Mouse (Mus musculus) splenic B cell, adult 2 months (primary cell): Measurements from ENCODE around the gene Raet1e.
"Not testable (repeated sequence)": the region's sequence is repeated elsewhere in the genome, so short reads cannot be mapped to it uniquely, and the experiment has no call there.

Experiments
- DNase-seq: peaks from one replicate; pipeline ENCODE4 v3.0.0-alpha.2; 2011; ENCODE audit warnings: low read depth, low spot score
- H3K27me3 ChIP-seq: 2 replicates; pipeline ENCODE4 v1.6.1; 2012; ENCODE audit warnings: mild to moderate bottlenecking, low read length, moderate library complexity, mixed read lengths; ENCODE audit not compliant: control insufficient read depth, poor library complexity, insufficient read depth, severe bottlenecking
- H3K36me3 ChIP-seq: 2 replicates; pipeline ENCODE4 v1.6.1; 2012; ENCODE audit warnings: mild to moderate bottlenecking, low read length, moderate library complexity, mixed read lengths; ENCODE audit not compliant: control insufficient read depth, poor library complexity, insufficient read depth, severe bottlenecking

Gene Raet1e

DNA sequence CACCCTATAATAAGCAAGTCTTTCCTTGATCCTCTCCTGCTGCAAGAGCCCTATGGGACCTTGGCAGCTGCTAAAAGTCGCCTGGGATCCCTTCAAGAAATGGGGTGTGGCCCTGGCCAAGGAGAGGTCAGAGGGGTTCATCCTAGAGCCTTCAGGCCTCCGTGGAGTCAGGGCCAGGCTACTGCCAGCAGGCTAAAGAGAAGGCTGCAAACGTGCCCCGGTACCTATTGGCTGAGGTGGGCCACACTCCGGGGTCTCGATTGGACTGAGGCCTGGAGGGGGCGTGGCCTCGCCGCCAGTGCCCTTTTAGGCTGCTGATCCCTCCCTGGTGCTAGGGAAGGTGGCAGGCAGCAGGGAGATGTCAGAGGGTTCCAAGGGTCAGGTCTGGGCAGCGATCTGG is 32.7 kb downstream of the Raet1e start:
- not testable (repeated sequence) for H3K36me3 ChIP-seq, H3K27me3 ChIP-seq, DNase-seq

DNA sequence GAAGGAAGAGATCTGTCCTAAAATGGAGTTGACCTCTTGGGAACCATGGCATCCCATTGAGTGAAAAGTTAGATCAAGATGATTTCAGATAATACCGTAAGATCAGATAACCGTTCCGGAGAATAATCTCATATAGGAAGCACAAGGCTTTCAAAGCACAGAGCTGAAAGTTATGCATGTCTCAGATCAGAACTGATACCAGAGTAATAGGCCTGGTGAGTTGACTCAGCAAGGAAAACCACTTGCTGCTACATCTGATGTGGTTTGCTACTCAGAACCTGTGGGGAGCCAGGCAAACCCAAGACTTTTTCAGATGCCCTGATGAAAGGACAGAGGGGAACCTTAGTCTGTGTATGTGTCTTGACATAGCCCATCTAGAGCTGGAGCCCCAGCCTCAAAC is 43.0 kb downstream of the Raet1e start:
- not testable (repeated sequence) for DNase-seq, H3K36me3 ChIP-seq, H3K27me3 ChIP-seq

- DNase-seq: not testable (repeated sequence)
Observed at GRCm38 (mm10) chr10:22202784-22203583, 44.6 kb downstream of the Raet1e start.

GRCm38 (mm10) chr10:22206443-22206842 is 48.1 kb downstream of the Raet1e start:
- not testable (repeated sequence) for H3K27me3 ChIP-seq, DNase-seq, H3K36me3 ChIP-seq

More at GRCm38 (mm10) chr10:22202784-22203583, 44.6 kb downstream of the Raet1e start:
- not testable (repeated sequence) for H3K27me3 ChIP-seq, H3K36me3 ChIP-seq

DNA sequence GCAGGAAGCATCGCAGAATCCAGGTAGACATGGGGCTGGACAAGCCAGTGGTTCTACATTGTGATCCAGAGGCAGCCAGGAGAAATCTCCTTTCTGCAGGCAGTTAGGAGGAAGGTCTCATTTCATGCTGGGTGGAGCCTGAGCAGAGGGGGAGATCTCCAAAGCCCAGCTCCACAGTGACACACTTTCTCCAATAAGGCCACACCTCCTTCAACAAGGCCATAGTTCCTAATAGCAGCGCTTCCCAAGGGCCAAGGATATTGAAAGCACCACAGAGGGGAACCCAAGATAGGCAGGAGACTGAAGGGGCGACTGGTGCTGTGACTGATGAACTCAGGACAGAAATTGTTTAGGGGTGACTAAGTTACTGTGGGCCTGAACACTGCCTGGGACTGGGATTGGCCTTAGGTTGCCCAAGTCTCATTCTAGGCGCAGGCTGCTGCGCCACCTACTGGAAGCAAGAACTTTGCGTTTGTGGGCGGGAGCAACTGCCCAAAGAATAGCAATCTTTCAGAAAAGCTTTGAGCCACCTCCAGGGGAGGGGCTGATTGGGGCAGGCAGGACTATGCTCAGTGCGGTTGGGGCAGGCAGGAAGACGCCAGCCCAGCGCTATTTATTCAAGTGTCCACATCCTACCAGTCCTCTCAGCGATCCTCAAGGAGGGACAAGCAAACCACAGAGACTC is 53.8 kb downstream of the Raet1e start:
- H3K27me3 ChIP-seq, H3K36me3 ChIP-seq: not testable (repeated sequence)
- DNase-seq: peak; percentile 38

DNA sequence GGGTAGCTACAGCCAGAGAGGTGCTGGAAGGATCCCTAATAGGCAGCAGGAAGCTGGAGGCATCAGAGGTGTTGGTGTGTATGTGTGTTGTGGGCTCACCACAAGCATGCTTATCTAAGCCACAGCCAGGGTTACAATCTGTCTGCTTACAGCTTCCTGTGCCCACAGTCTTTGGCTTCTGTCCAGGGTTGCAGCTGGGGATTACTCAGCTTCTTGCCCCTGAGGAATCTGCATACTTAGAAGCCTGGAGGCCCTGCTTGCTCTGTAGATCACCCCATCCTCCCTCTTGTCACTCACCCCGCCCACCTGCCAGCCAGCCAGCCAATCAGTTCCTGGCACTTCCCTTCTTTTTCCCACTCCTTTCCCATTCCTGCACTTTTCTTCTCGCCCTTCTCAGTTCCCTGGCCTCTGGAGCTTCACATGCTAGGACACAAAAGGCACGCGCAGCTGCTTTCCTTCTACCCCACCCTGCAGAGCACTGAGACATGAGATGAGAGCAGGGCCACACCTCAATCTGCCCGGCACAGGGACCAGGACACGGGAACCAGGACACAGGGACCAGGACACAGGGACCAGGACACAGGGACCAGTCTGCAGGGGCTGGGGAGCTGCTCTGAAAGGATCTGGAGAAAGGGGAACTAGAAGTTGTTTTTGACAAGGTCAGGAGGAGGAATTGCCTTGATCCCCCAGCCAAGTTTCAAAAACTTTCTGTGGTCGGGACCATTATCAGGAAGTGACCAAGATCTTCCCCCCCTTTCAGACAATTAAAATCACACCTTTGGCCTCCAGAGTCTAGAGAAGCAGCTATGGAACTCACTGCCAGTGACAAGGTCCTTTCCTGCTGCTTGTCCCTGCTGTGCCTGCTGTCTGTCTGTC is 65.3 kb downstream of the Raet1e start:
- not testable (repeated sequence) for H3K36me3 ChIP-seq, H3K27me3 ChIP-seq, DNase-seq

DNA sequence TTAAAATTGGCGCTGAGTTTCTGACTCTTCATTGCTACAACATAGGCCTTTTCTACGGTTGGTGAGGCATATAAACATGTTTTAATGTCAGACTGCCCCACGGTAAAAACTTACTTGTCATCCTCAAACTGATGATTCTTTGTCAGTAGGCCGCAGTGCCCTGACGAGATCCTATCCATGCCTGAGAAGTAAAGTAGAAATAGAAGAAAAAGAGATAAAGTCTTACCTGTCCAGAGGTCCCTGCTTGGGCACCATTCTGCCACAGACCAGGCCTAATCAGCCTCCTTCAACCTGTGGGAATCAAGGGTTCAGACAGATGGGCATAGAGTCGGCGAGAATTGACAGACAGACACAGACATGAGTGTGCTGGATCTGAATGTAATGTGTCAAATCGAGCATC is 106.7 kb downstream of the Raet1e start:
- no peak for DNase-seq
- peaks cover 9% of the 10 kb centered on the region; the same call in 1 of the 2 replicates for H3K36me3 ChIP-seq

GRCm38 (mm10) chr10:22270879-22271786 is 112.8 kb downstream of the Raet1e start:
- H3K27me3 ChIP-seq, H3K36me3 ChIP-seq: not testable (repeated sequence)
- DNase-seq: peak; percentile 67

More for the DNA sequence above, 106.7 kb downstream of the Raet1e start:
- H3K27me3 ChIP-seq: no peaks in the 10 kb centered on the region

DNA sequence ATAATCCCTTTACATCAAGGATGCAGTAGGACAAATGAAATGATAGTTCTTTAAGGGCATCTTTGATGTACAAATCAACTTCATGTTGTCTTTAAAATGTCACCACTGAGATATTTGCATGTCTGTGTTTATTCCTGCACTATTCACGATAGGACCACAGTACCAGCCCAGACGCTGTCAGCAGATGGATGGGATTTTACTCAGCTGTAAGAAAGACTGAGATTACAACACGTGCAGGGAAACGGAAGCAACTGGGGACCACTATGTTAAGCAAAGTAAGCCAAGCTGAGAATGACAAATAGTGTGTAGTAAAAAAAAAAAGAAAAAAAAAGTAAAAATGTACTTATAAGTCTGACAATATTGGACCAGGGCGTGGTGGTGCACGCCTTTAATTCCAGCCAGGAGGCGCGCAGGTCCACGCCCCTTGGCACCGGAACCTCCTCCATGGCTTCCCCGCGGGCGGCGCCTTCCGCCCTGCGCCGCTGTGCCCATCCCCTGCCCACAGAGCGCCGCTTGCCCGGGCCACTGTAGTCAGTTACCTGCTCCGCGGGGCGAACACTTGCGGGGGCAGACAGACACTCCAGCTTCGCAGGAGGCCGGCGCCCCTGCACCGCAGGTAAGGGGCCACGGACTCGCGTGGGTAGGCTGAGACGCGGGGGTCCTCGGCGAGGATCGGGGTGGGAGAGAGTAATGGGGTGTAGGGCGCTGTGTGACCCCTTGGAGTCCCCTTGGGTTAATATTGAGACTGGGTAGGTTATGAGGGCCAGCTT is 114.7 kb downstream of the Raet1e start:
- not testable (repeated sequence) for H3K36me3 ChIP-seq, H3K27me3 ChIP-seq
- DNase-seq: peak; percentile 48

- 0 out of 2 replicates have a peak, but pooled peaks cover 2% of the 10 kb centered on the region for H3K36me3 ChIP-seq
- peak; percentile 38 for DNase-seq
- H3K27me3 ChIP-seq: no peaks in the 10 kb centered on the region
Observed at GRCm38 (mm10) chr10:22273684-22274305, 115.4 kb downstream of the Raet1e start.

- no peak for DNase-seq
- H3K27me3 ChIP-seq: no peaks in the 10 kb centered on the region
- 0 out of 2 replicates have a peak, but pooled peaks cover 2% of the 10 kb centered on the region for H3K36me3 ChIP-seq
Observed at GRCm38 (mm10) chr10:22274445-22275057, 116.2 kb downstream of the Raet1e start.

GRCm38 (mm10) chr10:22278468-22278867 is 120.1 kb downstream of the Raet1e start:
- DNase-seq, H3K27me3 ChIP-seq, H3K36me3 ChIP-seq: not testable (repeated sequence)

- DNase-seq: peak; percentile 74
- H3K27me3 ChIP-seq: no peaks in the 10 kb centered on the region
- H3K36me3 ChIP-seq: peaks cover 9% of the 10 kb centered on the region; the same call in 1 of the 2 replicates
Observed at GRCm38 (mm10) chr10:22282816-22283215, 124.4 kb downstream of the Raet1e start.
